Mouse (Mus musculus): ENCODE data around the gene Frat1. TPM values are rescaled to one million over a fixed set of nuclear protein-coding genes. Genes with fewer than 3 reads are reported as not detected.

The Frat1 gene
- polyA plus RNA-seq, 3 experiments from 2014 or later = 7.8 to 24.9 (median 21.2) TPM

- no peak for ATAC-seq
These were observed 14.6 kb downstream of the Frat1 start for GRCm38 (mm10) chr19:41844345-41844744.

DNA sequence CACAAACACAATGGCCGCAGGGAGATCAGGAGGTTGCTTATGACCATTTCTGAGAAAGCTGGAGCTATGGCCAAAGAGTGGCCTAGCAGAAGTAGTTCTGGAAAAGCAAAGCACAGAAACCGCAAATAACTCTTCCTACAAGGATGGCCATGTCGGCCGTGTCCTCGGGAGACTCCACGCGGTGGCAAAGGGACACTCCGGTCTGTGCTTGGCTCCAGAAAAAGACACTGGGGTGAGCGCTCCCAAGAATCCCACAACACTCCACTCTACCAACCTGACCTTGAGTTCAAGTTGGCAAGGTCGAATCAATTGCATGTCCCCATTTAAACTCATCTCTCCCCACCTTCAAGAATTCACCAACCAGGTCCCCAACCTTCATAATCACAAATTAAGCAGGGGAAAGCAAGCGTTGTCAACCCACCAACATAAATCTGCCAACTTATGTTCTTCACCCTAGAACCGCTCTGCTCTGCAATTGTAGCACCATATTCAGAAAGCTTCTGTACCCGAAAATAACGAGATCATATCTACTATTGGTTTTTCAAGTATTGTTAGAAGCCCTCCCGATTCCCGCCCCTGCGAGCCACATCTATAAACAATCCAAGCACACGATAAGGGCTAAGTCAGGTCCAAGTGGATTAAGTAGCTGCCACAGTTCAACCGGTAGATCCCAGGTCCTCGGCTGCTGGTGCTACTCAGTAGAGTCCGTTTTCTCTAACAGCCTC, 16.8 kb downstream of the Frat1 start:
- no peak for ATAC-seq

- ATAC-seq = peak; percentile 2
These were observed 17.4 kb downstream of the Frat1 start for GRCm38 (mm10) chr19:41847091-41847581.

DNA sequence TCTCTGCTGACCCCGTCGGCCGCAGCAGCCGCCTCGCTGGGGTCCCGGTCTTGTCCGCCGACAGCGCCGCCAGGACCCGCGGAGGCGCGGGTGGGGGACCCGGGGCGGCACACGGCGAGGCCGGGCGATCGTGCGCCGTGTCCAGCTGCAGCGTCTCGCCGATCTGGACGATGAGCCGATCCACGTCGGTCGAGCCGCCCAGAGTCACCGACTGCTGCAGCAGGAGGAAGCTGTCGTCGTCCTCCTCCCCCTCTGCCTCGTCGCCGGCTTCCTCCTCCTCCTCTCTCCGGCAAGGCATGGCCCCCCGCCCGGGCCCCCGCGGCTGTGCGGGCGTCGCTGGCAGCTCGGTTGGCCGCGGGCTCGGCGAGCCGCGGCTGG, 17.8 kb downstream of the Frat1 start:
- ATAC-seq = peak; percentile 46

- peak; percentile 90 for ATAC-seq
These were observed 18.5 kb downstream of the Frat1 start, which contains the start of gene Frat2 for GRCm38 (mm10) chr19:41847992-41848851. Frat2 (minus strand) TSS chr19:41848132.

DNA sequence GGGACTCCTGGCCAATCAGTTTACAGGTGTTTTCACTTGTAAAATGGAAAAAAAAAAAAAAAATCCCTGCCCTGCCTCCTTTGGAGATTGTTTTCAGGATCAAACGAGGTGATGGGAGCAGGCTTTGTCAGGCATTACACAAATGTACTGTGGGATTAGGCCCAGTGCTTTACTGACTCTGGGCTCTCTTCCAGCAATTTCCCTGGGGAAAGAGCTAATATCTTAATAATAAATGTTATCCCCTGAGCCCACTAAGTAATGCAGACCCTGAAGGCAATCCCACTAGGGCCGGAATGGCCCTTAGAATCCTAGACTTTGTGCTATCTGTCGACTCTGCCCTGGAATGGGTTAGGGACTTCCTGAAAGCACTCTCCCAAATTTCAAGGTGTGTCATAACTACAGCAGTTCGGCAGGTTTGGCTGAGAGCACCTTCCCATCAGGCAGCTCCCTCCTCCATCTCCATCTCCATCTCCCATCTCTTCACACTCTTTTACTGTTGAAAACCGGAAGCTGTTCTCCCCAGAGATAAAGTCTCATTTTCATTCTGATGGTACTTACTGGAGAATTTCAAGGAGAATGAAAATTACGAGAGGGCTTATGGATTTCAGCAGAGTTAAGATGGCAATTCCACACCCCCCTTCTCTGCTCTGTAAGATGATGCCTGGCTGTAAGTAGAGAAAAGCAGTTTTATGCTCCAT, 20.4 kb downstream of the Frat1 start:
- ATAC-seq = no peak

GRCm38 (mm10) chr19:41850719-41851543, 21.2 kb downstream of the Frat1 start:
- ATAC-seq = no peak

DNA sequence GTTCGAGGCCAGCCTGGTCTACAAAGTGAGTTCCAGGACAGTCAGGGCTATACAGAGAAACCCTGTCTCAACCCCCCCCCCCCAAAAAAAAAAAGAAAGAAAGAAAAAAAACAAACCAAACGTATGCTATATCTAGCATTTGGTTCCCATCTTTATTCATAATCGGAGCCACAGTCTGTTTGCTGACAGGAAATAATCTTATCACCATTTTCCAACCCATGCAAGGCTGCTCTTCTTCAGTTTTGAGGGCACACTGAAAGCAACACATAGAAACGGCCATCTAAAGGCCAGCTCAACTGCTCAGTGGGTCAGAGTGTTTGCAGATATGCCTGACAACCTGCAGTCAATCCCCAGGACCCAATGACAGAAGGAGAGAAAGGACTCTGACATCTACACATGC, 22.7 kb downstream of the Frat1 start:
- ATAC-seq = no peak

- ATAC-seq = no peak
These were observed 27.5 kb downstream of the Frat1 start for GRCm38 (mm10) chr19:41857086-41857762.

GRCm38 (mm10) chr19:41857816-41858310, 28.1 kb downstream of the Frat1 start:
- no peak for ATAC-seq

DNA sequence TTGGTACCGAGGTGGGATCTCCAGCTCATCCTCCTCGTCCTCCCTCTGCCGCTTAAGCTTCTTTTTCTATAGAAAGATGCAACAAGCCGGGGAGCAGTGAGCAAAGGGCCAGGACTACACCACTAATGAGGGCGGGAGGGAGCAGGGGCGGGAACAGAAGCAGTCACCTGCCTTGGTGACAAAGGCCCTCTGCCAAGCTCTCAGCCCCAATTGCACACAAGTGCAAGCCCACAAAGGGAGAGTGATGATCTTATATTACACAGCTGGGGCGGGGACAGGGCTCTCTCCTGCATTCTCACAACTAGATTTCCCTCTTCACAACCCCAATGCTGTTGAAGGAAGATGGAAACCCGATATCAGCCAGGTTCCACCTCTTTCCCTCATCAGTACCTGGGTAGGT, 36.9 kb downstream of the Frat1 start:
- no peak for ATAC-seq

DNA sequence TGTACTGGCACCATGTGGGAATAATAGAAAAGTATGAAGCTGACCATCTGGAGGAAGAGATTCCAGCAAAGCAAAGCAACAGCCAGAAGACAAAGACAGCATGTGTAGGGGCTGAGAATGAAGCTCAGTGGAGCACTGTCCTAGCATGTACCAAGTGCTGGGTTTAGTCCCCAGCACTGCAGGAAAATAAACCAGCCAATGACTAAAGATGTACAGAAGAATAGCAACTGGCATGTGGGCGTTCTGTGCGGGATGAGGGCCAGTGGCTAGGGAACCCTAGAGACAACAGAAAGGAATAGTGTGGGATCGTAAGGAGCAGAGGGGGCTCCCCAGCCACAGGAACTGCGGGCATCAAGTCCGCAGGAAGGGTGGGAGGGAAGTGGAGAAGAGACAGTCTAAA, 39.5 kb downstream of the Frat1 start:
- no peak for ATAC-seq

GRCm38 (mm10) chr19:41869946-41870345, 40.2 kb downstream of the Frat1 start:
- ATAC-seq = peak; percentile 25

DNA sequence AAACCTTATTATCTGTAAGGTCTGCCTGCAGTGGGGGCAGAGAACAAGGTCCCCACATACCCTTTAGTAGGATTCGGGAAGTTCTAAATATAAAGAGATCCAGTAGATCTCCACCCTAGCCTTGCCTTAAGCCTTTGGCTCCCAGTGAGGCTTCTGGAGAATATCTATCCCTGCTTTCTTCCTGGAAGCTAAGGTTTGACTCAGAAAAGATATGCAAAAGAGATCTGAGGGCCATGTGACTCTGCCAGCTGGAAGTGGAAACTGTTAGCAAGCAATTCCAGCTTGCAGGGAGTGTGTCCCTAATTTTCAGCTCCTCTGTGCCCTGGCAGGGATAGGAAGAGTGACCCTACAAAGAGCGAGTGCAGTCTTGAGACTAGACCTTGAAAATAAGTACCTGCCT, 42.5 kb downstream of the Frat1 start:
- ATAC-seq = no peak

DNA sequence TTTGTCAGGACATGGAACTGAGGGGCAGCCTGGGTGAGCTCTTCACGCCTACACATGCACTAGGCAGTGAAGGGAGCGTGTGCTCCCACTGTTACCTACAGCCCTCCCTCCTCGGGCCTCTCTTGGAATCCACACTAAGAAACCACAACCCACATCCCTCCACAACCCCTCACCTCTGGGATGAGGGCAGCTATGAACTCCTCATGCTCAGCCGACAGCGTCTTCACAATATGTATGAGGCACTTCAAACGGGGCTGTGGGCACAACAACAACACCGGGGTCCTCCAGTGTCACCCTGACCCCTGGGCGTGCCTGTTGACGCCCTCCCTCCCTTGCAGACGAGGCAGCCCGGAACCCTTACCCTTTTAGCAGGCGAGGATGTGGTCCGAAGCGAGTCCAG, 44.6 kb downstream of the Frat1 start:
- no peak for ATAC-seq

GRCm38 (mm10) chr19:41881842-41882241, 52.1 kb downstream of the Frat1 start:
- ATAC-seq = no peak

Other genes with a start within 250 kb of the Frat1 start
- gene Gm340, start 247.6 kb upstream of the Frat1 start, polyA plus RNA-seq (2017; shearing (Covaris generic)) = 1 to 10 TPM; 3.3 to 4.3 (median 4.1) TPM
- gene Slit1, start 86.3 kb upstream of the Frat1 start, polyA plus RNA-seq (2017; shearing (Covaris generic)) = not detected
- gene Arhgap19, start 27.9 kb upstream of the Frat1 start, polyA plus RNA-seq (2017; shearing (Covaris generic)) = 10 to 100 TPM in 1 of 3 experiments, 1 to 10 TPM in 2; 2.7 to 21.2 (median 2.7) TPM
- 1 to 10 TPM in 2 of 3 experiments, under 1 TPM in 1; 0.33 to 1.5 (median 1.3) TPM for gene Frat2, start 18.2 kb downstream of the Frat1 start, polyA plus RNA-seq (2017; shearing (Covaris generic))
- 1 to 10 TPM; 5.9 to 8.6 (median 7.5) TPM for gene Rrp12, start 66.2 kb downstream of the Frat1 start, polyA plus RNA-seq (2017; shearing (Covaris generic))
- 10 to 100 TPM; 52.3 to 81.2 (median 59.2) TPM for gene Pgam1, start 82.0 kb downstream of the Frat1 start, polyA plus RNA-seq (2017; shearing (Covaris generic))
- 10 to 100 TPM; 66.9 to 92.2 (median 92.1) TPM for gene Exosc1, start 103.5 kb downstream of the Frat1 start, polyA plus RNA-seq (2017; shearing (Covaris generic))
- gene Zdhhc16, start 103.5 kb downstream of the Frat1 start, polyA plus RNA-seq (2017; shearing (Covaris generic)) = 10 to 100 TPM; 38.4 to 48.4 (median 43.2) TPM
- gene Mms19, start 151.2 kb downstream of the Frat1 start, polyA plus RNA-seq (2017; shearing (Covaris generic)) = 10 to 100 TPM; 58.6 to 97.5 (median 79.2) TPM
- gene Ubtd1, start 151.8 kb downstream of the Frat1 start, polyA plus RNA-seq (2017; shearing (Covaris generic)) = 1 to 10 TPM; 1.1 to 4.7 (median 3.9) TPM
- gene Ankrd2, start 206.0 kb downstream of the Frat1 start, polyA plus RNA-seq (2017; shearing (Covaris generic)) = not detected
- not detected for gene Hoga1, start 215.6 kb downstream of the Frat1 start, polyA plus RNA-seq (2017; shearing (Covaris generic))
- not detected for gene 4933411K16Rik, start 222.3 kb downstream of the Frat1 start, polyA plus RNA-seq (2017; shearing (Covaris generic))